Comparison of ENCODE assay signal across 24 mouse cellular contexts in the genomic region with DNA sequence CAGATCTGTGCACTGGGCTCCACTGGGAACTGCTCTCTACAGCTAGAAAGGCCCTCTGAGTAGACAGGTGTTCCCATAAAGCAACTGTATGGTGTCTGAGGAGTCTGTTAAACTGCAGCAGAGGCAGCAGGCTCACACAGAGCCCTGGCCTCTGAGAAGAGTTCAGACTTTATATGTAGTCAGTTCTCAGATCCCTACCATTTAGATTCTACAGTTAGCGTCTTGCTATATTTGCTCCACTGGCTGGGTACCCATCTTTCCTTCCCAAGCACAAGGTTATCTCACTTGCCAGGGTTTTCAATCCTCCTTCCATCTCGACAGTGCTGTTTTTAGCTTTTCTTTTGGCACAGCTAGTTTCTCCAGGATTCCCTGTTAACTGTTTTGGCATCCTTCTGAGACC. TPM values are rescaled to one million over a fixed set of nuclear protein-coding genes. Genes with fewer than 3 reads are reported as not detected.
"Had no signal": no experiment of that assay in that cellular context is flagged by ENCODE, and none has a peak within 500 bp of the region (broad histone marks: within the 10 kb centered on the region; RNA-seq: fewer than 3 reads in every experiment).

No protein-coding gene starts in this region.

- DNase-seq: lung, adult 18-20 months; lung, embryonic 14.5 days; lung, postnatal 10 days; lung, postnatal 4 days; retina, postnatal 1 day; right cerebral cortex, adult 18-20 months; right cerebral cortex, postnatal 25 days; right cerebral cortex, postnatal 4 days; thymus, adult 2 months; thymus, postnatal 25 days; thymus, postnatal 4 days had no signal

- H3K4me2 ChIP-seq: lung, embryonic 14.5 days; midbrain, embryonic 13.5 days; midbrain, embryonic 15.5 days; neural tube, embryonic 13.5 days; neural tube, embryonic 15.5 days; stomach, embryonic 15.5 days had no signal

- H3K4me3 ChIP-seq: midbrain, embryonic 10.5 days; midbrain, embryonic 13.5 days; midbrain, embryonic 15.5 days; myocyte; neural tube, embryonic 13.5 days; neural tube, embryonic 15.5 days; stomach, embryonic 15.5 days had no signal

- H3K4me1 ChIP-seq: midbrain, embryonic 10.5 days; midbrain, embryonic 13.5 days; midbrain, embryonic 15.5 days; neural tube, embryonic 13.5 days; neural tube, embryonic 15.5 days; stomach, embryonic 15.5 days had no signal

- H3K9ac ChIP-seq: lung, embryonic 14.5 days; midbrain, embryonic 13.5 days; midbrain, embryonic 15.5 days; neural tube, embryonic 13.5 days; neural tube, embryonic 15.5 days; stomach, embryonic 15.5 days had no signal

- H3K36me3 ChIP-seq: midbrain, embryonic 15.5 days; neural tube, embryonic 15.5 days had no signal

- H3K9me3 ChIP-seq: midbrain, embryonic 10.5 days; midbrain, embryonic 13.5 days; midbrain, embryonic 15.5 days; neural tube, embryonic 13.5 days; neural tube, embryonic 15.5 days; stomach, embryonic 15.5 days had no signal

- ATAC-seq: midbrain, embryonic 13.5 days; midbrain, embryonic 15.5 days had no signal

- H3K27me3 ChIP-seq: midbrain, embryonic 13.5 days; midbrain, embryonic 15.5 days; neural tube, embryonic 13.5 days; neural tube, embryonic 15.5 days; stomach, embryonic 15.5 days had no signal

- H3K27ac ChIP-seq: midbrain, embryonic 10.5 days; midbrain, embryonic 13.5 days; midbrain, embryonic 15.5 days; neural tube, embryonic 13.5 days; neural tube, embryonic 15.5 days; stomach, embryonic 15.5 days; stomach, postnatal 0 days had no signal

RNA-seq across cellular contexts. Expression of a gene that starts 37.2 kb away (rescaled TPM):
- total RNA-seq: megakaryocyte, adult 5-6 weeks; megakaryocyte-erythroid progenitor cell, adult 5-6 weeks had no signal
- polyA plus RNA-seq: liver, embryonic 16.5 days; lung, embryonic 14.5 days; lung, embryonic 16.5 days; midbrain, embryonic 10.5 days; midbrain, embryonic 13.5 days; midbrain, embryonic 15.5 days; myocyte; neural tube, embryonic 11.5 days; neural tube, embryonic 13.5 days; neural tube, embryonic 15.5 days; stomach, embryonic 15.5 days; stomach, postnatal 0 days had no signal
